Mouse (Mus musculus) olfactory bulb, adult 2 months (tissue): ENCODE data around the gene Prdm16.

ENCODE experiments used
- CTCF ChIP-seq: fragments of 200-500 bp; IDR thresholded peaks from 2 replicates; pipeline ENCODE4 v1.5.1; 2012; ENCODE audit warnings: low read depth, mild to moderate bottlenecking, low read length, moderate library complexity; ENCODE audit not compliant: insufficient read depth
- POLR2A ChIP-seq: fragments of 200-500 bp; IDR thresholded peaks from 2 replicates; pipeline ENCODE4 v1.6.1; 2012; ENCODE audit warnings: mild to moderate bottlenecking, low read depth, low read length, moderate library complexity; ENCODE audit not compliant: insufficient read depth

- TF ChIP-seq CTCF (no peak), POLR2A (no peak)
Observed at GRCm38 (mm10) chr4:154512518-154513090, 124.1 kb downstream of the Prdm16 start.
